Comparison of ENCODE assay signal across 14 mouse cellular contexts in the genomic region with DNA sequence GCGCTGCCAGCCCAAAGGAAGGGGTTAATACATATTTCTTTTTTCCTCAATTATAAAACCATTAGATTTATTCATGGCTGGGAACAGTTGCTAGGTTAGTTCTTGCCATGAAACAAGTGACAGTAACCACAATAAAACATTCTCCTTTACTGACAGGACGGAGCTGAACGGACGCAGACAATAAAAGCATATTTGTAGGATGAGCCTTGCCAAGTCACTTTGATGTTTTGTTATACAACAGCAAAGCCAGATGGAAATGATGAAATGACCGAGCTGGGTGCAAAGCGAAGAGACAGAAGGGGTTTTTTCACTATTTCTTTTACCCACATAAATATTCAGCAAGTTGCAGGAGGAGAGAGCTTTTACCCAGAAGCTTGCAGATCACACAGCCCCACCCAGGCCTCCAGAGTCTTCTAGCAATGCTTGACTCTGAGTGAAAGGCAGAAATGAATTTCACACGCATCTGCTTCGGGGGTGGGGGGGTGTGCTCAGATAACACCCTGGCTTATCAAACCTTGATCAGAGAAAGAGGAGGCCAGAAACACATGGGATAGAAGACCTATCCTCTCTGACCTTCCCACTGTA.
A peak's percentile ranks its signal among the peaks of the same experiment; 100 is the strongest.
DNase-seq lines count a peak whose midpoint lies in the region; ATAC-seq lines count a peak whose summit lies in the region.
"Had no signal": no experiment of that assay in that cellular context is flagged by ENCODE, and none has a peak within 500 bp of the region (broad histone marks: within the 10 kb centered on the region; RNA-seq: fewer than 3 reads in every experiment).

No protein-coding gene starts in this region.

- no peak for ATAC-seq in heart, embryonic 11.5 days (replicated peaks; ENCODE audit: insufficient number of reproducible peaks, low FRiP score, low TSS enrichment)
- no peak for ATAC-seq in midbrain, embryonic 14.5 days (ENCODE audit: low FRiP score, low TSS enrichment)
- no peak for ATAC-seq in midbrain, embryonic 13.5 days
- ATAC-seq in midbrain, embryonic 11.5 days (ENCODE audit: low FRiP score): no peak
- ATAC-seq: CD4-positive, CD25-positive, alpha-beta regulatory T cell, adult 4 months; intestine, embryonic 15.5 days had no signal

- 72% methylated on average over 8 of the region's 8 CpGs for WGBS in heart, embryonic 11.5 days (ENCODE audit: insufficient replicate concordance)
- WGBS in midbrain, embryonic 14.5 days: 36% methylated on average over 8 of the region's 8 CpGs
- WGBS in midbrain, embryonic 13.5 days: 40% methylated on average over 8 of the region's 8 CpGs
- 64% methylated on average over 8 of the region's 8 CpGs for WGBS in midbrain, embryonic 11.5 days

- no peak overlapping the region for H3K27ac ChIP-seq in heart, embryonic 11.5 days (ENCODE audit: low read depth, low read length)
- H3K27ac ChIP-seq in midbrain, embryonic 14.5 days (replicated peaks; ENCODE audit: low read depth, low read length): no peak overlapping the region
- H3K27ac ChIP-seq in midbrain, embryonic 13.5 days: no peak overlapping the region
- no peak overlapping the region for H3K27ac ChIP-seq in midbrain, embryonic 11.5 days (ENCODE audit: low read depth, low read length)
- H3K27ac ChIP-seq: embryonic facial prominence, embryonic 12.5 days; intestine, embryonic 15.5 days; limb, embryonic 13.5 days; liver, embryonic 15.5 days had no signal

- H3K4me1 ChIP-seq in heart, embryonic 11.5 days (ENCODE audit: control insufficient read depth, insufficient read depth, low read length): 0 out of 2 replicates have a peak, but pooled peaks cover 4% of the 10 kb centered on the region
- peaks cover 10% of the 10 kb centered on the region for H3K4me1 ChIP-seq in midbrain, embryonic 14.5 days (ENCODE audit: control insufficient read depth, insufficient read depth, low read length)
- peaks cover 14% of the 10 kb centered on the region for H3K4me1 ChIP-seq in midbrain, embryonic 13.5 days (replicated peaks)
- H3K4me1 ChIP-seq in midbrain, embryonic 11.5 days (ENCODE audit: control insufficient read depth, insufficient read depth, low read length): peaks cover 8% of the 10 kb centered on the region
- H3K4me1 ChIP-seq: intestine, embryonic 15.5 days; liver, embryonic 15.5 days had no signal

- H3K9me3 ChIP-seq in heart, embryonic 11.5 days (replicated peaks; ENCODE audit: control insufficient read depth, low read length): no peaks in the 10 kb centered on the region
- H3K9me3 ChIP-seq in midbrain, embryonic 14.5 days (ENCODE audit: control insufficient read depth, low read length): no peaks in the 10 kb centered on the region
- no peaks in the 10 kb centered on the region for H3K9me3 ChIP-seq in midbrain, embryonic 13.5 days
- no peaks in the 10 kb centered on the region for H3K9me3 ChIP-seq in midbrain, embryonic 11.5 days (ENCODE audit: control insufficient read depth, low read length)
- H3K9me3 ChIP-seq: embryonic facial prominence, embryonic 12.5 days; intestine, embryonic 15.5 days; limb, embryonic 13.5 days; liver, embryonic 15.5 days had no signal

- no peak overlapping the region for H3K4me2 ChIP-seq in heart, embryonic 11.5 days
- H3K4me2 ChIP-seq in midbrain, embryonic 14.5 days (ENCODE audit: low read length): no peak overlapping the region
- H3K4me2 ChIP-seq in midbrain, embryonic 13.5 days (replicated peaks): no peak overlapping the region
- no peak overlapping the region for H3K4me2 ChIP-seq in midbrain, embryonic 11.5 days
- H3K4me2 ChIP-seq: embryonic facial prominence, embryonic 12.5 days; intestine, embryonic 15.5 days; limb, embryonic 13.5 days; liver, embryonic 15.5 days had no signal

- no peak overlapping the region for H3K4me3 ChIP-seq in heart, embryonic 11.5 days (ENCODE audit: low read depth, low read length)
- no peak overlapping the region for H3K4me3 ChIP-seq in midbrain, embryonic 14.5 days (replicated peaks; ENCODE audit: low read depth, low read length)
- H3K4me3 ChIP-seq in midbrain, embryonic 13.5 days (replicated peaks): no peak overlapping the region
- H3K4me3 ChIP-seq in midbrain, embryonic 11.5 days (ENCODE audit: low read depth, low read length): no peak overlapping the region
- H3K4me3 ChIP-seq: embryonic facial prominence, embryonic 12.5 days; intestine, embryonic 15.5 days; limb, embryonic 13.5 days; liver, embryonic 15.5 days; myocyte had no signal

- DNase-seq in heart, adult 11 months: peak; percentile 76
- peak; percentile 27 for DNase-seq in midbrain, embryonic 14.5 days
- DNase-seq in layer of hippocampus, adult 18-20 months (ENCODE audit: low spot score in 2 of 2): peak; percentile 37 to 72
- DNase-seq in midbrain, embryonic 11.5 days (ENCODE audit: low spot score, missing footprints): no peak
- DNase-seq in gastrocnemius, adult 18-20 months (ENCODE audit: low spot score): no peak
- DNase-seq: cerebellum, postnatal 36 days had no signal

- no peaks in the 10 kb centered on the region for H3K36me3 ChIP-seq in heart, embryonic 11.5 days (ENCODE audit: control insufficient read depth, insufficient read depth, low read length)
- H3K36me3 ChIP-seq in midbrain, embryonic 14.5 days (ENCODE audit: control insufficient read depth, insufficient read depth, low read length): no peaks in the 10 kb centered on the region
- no peaks in the 10 kb centered on the region for H3K36me3 ChIP-seq in midbrain, embryonic 13.5 days
- H3K36me3 ChIP-seq in midbrain, embryonic 11.5 days (ENCODE audit: control insufficient read depth, insufficient read depth, low read length): no peaks in the 10 kb centered on the region
- H3K36me3 ChIP-seq: embryonic facial prominence, embryonic 12.5 days; intestine, embryonic 15.5 days; limb, embryonic 13.5 days; liver, embryonic 15.5 days had no signal

- H3K9ac ChIP-seq in heart, embryonic 11.5 days (ENCODE audit: low read depth, low read length): no peak overlapping the region
- no peak overlapping the region for H3K9ac ChIP-seq in midbrain, embryonic 14.5 days (replicated peaks; ENCODE audit: low read length)
- H3K9ac ChIP-seq in midbrain, embryonic 13.5 days (replicated peaks): no peak overlapping the region
- H3K9ac ChIP-seq in midbrain, embryonic 11.5 days (ENCODE audit: low read length): no peak overlapping the region
- H3K9ac ChIP-seq: embryonic facial prominence, embryonic 12.5 days; intestine, embryonic 15.5 days; limb, embryonic 13.5 days; liver, embryonic 15.5 days had no signal

- no peaks in the 10 kb centered on the region for H3K27me3 ChIP-seq in heart, embryonic 11.5 days (ENCODE audit: control insufficient read depth, insufficient read depth, low read length)
- no peaks in the 10 kb centered on the region for H3K27me3 ChIP-seq in midbrain, embryonic 14.5 days (ENCODE audit: control insufficient read depth, insufficient read depth, low read length)
- H3K27me3 ChIP-seq in midbrain, embryonic 13.5 days: no peaks in the 10 kb centered on the region
- H3K27me3 ChIP-seq in midbrain, embryonic 11.5 days (ENCODE audit: control insufficient read depth, insufficient read depth, low read length): no peaks in the 10 kb centered on the region
- H3K27me3 ChIP-seq: embryonic facial prominence, embryonic 12.5 days; intestine, embryonic 15.5 days; liver, embryonic 15.5 days had no signal

Comparison
In these comparisons a context has a peak if more than half of its experiments do, and no peak if none do; other contexts are left out.
1. DNase-seq: peak in heart, adult 11 months (single experiment), midbrain, embryonic 14.5 days (single experiment) and layer of hippocampus, adult 18-20 months (2 of 2); none in midbrain, embryonic 11.5 days (single experiment) and gastrocnemius, adult 18-20 months (single experiment).